Mouse (Mus musculus) kidney, postnatal 14 days (tissue): ENCODE results near the gene Syngap1.
"Not testable (repeated sequence)": the region's sequence is repeated elsewhere in the genome, so short reads cannot be mapped to it uniquely, and the experiment has no call there.

Source experiments
- DNase-seq: peaks from one replicate; pipeline ENCODE4 v3.0.0; 2022; ENCODE audit warnings: mixed read lengths

The Syngap1 gene

GRCm38 (mm10) chr17:26956895-26957294, 15.8 kb downstream of the Syngap1 start:
- no peak for DNase-seq

- DNase-seq = no peak
These were observed 16.8 kb downstream of the Syngap1 start for GRCm38 (mm10) chr17:26957872-26958271.

- DNase-seq = no peak
These were observed 17.8 kb downstream of the Syngap1 start for GRCm38 (mm10) chr17:26958880-26959279.

- DNase-seq = no peak
These were observed 18.8 kb downstream of the Syngap1 start for GRCm38 (mm10) chr17:26959815-26960214.

GRCm38 (mm10) chr17:26961572-26962240, 20.7 kb downstream of the Syngap1 start:
- DNase-seq = no peak

GRCm38 (mm10) chr17:26966993-26967392, 25.9 kb downstream of the Syngap1 start:
- no peak for DNase-seq

GRCm38 (mm10) chr17:26967477-26967876, 26.4 kb downstream of the Syngap1 start:
- no peak for DNase-seq

GRCm38 (mm10) chr17:26968200-26968611, 27.2 kb downstream of the Syngap1 start:
- DNase-seq = no peak

GRCm38 (mm10) chr17:26969257-26969656, 28.2 kb downstream of the Syngap1 start:
- no peak for DNase-seq

GRCm38 (mm10) chr17:26970221-26970620, 29.2 kb downstream of the Syngap1 start:
- DNase-seq = no peak

GRCm38 (mm10) chr17:26971247-26971905, 30.3 kb downstream of the Syngap1 start:
- DNase-seq = no peak

- DNase-seq = no peak
These were observed 31.1 kb downstream of the Syngap1 start for GRCm38 (mm10) chr17:26972107-26972506.

GRCm38 (mm10) chr17:26972703-26973574, 31.9 kb downstream of the Syngap1 start, which contains the start of gene Zbtb9:
TSS of gene Zbtb9 (plus strand) at chr17:26973167.
- DNase-seq = peak; percentile 97

GRCm38 (mm10) chr17:26974547-26974946, 33.5 kb downstream of the Syngap1 start:
- DNase-seq = no peak

- DNase-seq = no peak
These were observed 34.4 kb downstream of the Syngap1 start for GRCm38 (mm10) chr17:26975415-26975814.

GRCm38 (mm10) chr17:26977354-26977753, 36.3 kb downstream of the Syngap1 start:
- DNase-seq = not testable (repeated sequence)

GRCm38 (mm10) chr17:26979426-26979825, 38.4 kb downstream of the Syngap1 start:
- no peak for DNase-seq

- no peak for DNase-seq
These were observed 40.0 kb downstream of the Syngap1 start for GRCm38 (mm10) chr17:26981050-26981449.

- DNase-seq = no peak
These were observed 42.3 kb downstream of the Syngap1 start for GRCm38 (mm10) chr17:26983382-26983781.

- no peak for DNase-seq
These were observed 44.6 kb downstream of the Syngap1 start for GRCm38 (mm10) chr17:26985503-26986179.

GRCm38 (mm10) chr17:26990521-26990920, 49.5 kb downstream of the Syngap1 start:
- DNase-seq = no peak

- DNase-seq = peak; percentile 81
These were observed 53.4 kb downstream of the Syngap1 start for GRCm38 (mm10) chr17:26994410-26994809.

- DNase-seq = no peak
These were observed 54.0 kb downstream of the Syngap1 start for GRCm38 (mm10) chr17:26995006-26995405.
